Mouse (Mus musculus) forebrain, embryonic 14.5 days (tissue): ENCODE measurements around the gene Crabp1. TPM values are rescaled to one million over a fixed set of nuclear protein-coding genes. Genes with fewer than 3 reads are reported as not detected.

Experiments
- ATAC-seq: fragments of 200-750 bp; cut with Nextera tagmentation; 2 replicates; pipeline ENCODE4 v1.8.0; 2017; ENCODE audit warnings: mild to moderate bottlenecking, moderate library complexity
- DNase-seq: peaks from one replicate; pipeline ENCODE4 v3.0.0-alpha.2; 2015; ENCODE audit warnings: low spot score
- H3K27ac ChIP-seq: fragments of 300-500 bp; sonication (generic); 2 replicates; pipeline ENCODE4 v1.5.1; 2014; ENCODE audit warnings: low read depth, mild to moderate bottlenecking, control low read depth, low read length, moderate library complexity
- H3K27me3 ChIP-seq: fragments of 300-500 bp; sonication (generic); replicated peaks from 2 replicates; pipeline ENCODE4 v1.6.1; 2014; ENCODE audit warnings: low read length, control low read depth, mixed read lengths; ENCODE audit not compliant: control insufficient read depth, insufficient read depth
- H3K36me3 ChIP-seq: fragments of 300-500 bp; sonication (generic); 2 replicates; pipeline ENCODE4 v1.6.1; 2014; ENCODE audit warnings: low read length, control low read depth; ENCODE audit not compliant: control insufficient read depth, insufficient read depth
- H3K4me1 ChIP-seq: fragments of 300-500 bp; sonication (generic); 2 replicates; pipeline ENCODE4 v1.6.1; 2014; ENCODE audit warnings: antibody characterized with exemption, low read length, control low read depth; ENCODE audit not compliant: control insufficient read depth, insufficient read depth
- H3K4me2 ChIP-seq: fragments of 300-500 bp; sonication (generic); 2 replicates; pipeline ENCODE4 v1.6.1; 2014; ENCODE audit warnings: mild to moderate bottlenecking, control low read depth, low read length
- H3K4me3 ChIP-seq: fragments of 300-500 bp; sonication (generic); 2 replicates; pipeline ENCODE4 v1.5.1; 2014; ENCODE audit warnings: low read depth, low read length, control low read depth
- H3K9ac ChIP-seq: fragments of 300-500 bp; sonication (generic); 2 replicates; pipeline ENCODE4 v1.6.1; 2014; ENCODE audit warnings: mild to moderate bottlenecking, low read length, control low read depth, moderate library complexity
- H3K9me3 ChIP-seq: fragments of 300-500 bp; sonication (generic); replicated peaks from 2 replicates; pipeline ENCODE4 v1.6.1; 2016; ENCODE audit warnings: low read length, control low read depth, mixed read lengths; ENCODE audit not compliant: control insufficient read depth
- WGBS: fragments of 180-500 bp; shearing (Covaris S2); extraction: QIAGEN DNeasy Blood & Tissue Kit; methylation state at CpG from one replicate; pipeline ENCODE4 v1.1.7; 2014; 5-methylcytosine and 5-hydroxymethylcytosine counted together
- polyA plus RNA-seq: library from polyadenylated mRNA; unstranded; fragments of >200 nt; fragmentation: Nextera tagmentation; extraction: Ambion mirVana; gene quantifications from 2 replicates; pipeline ENCODE4 v1.2.1, GENCODE M21; 2014

The Crabp1 gene
- polyA plus RNA-seq, 1 experiment from 2014 or later, result 51.7 TPM

GRCm38 (mm10) chr9:54785215-54785614, 20.7 kb downstream of the Crabp1 start:
- Histone ChIP-seq H3K27ac (no peak overlapping the region), H3K4me3 (no peak overlapping the region), H3K4me1 (peaks cover 3% of the 10 kb centered on the region; the same call in 1 of the 2 replicates), H3K36me3 (no peaks in the 10 kb centered on the region), H3K4me2 (no peak overlapping the region), H3K9me3 (no peaks in the 10 kb centered on the region), H3K27me3 (no peaks in the 10 kb centered on the region), H3K9ac (no peak overlapping the region)
- 75% methylated on average over 3 of the region's 3 CpGs for WGBS
- ATAC-seq, result no peak
- DNase-seq, result no peak

- 100% methylated on average over 1 of the region's 1 CpGs for WGBS
- ATAC-seq (no peak), DNase-seq (no peak)
- Histone ChIP-seq H3K4me3 (no peak overlapping the region), H3K9me3 (no peaks in the 10 kb centered on the region), H3K36me3 (no peaks in the 10 kb centered on the region), H3K27ac (no peak overlapping the region), H3K9ac (no peak overlapping the region), H3K4me2 (no peak overlapping the region), H3K27me3 (no peaks in the 10 kb centered on the region), H3K4me1 (peaks cover 3% of the 10 kb centered on the region; the same call in 1 of the 2 replicates)
These were observed 21.5 kb downstream of the Crabp1 start for GRCm38 (mm10) chr9:54786083-54786482.

GRCm38 (mm10) chr9:54787760-54788159, 23.2 kb downstream of the Crabp1 start:
- no peak overlapping the region for H3K4me2 ChIP-seq
- WGBS, result 15% methylated on average over 8 of the region's 8 CpGs
- DNase-seq (peak; percentile 56), ATAC-seq (peak; percentile 74)
- no peaks in the 10 kb centered on the region for H3K9me3 ChIP-seq
- H3K4me3 ChIP-seq, result no peak overlapping the region
- no peaks in the 10 kb centered on the region for H3K27me3 ChIP-seq
- no peak overlapping the region for H3K9ac ChIP-seq
- H3K4me1 ChIP-seq, result peaks cover 3% of the 10 kb centered on the region; the same call in 1 of the 2 replicates
- H3K36me3 ChIP-seq, result no peaks in the 10 kb centered on the region
- no peak overlapping the region for H3K27ac ChIP-seq

- H3K27me3 ChIP-seq, result no peaks in the 10 kb centered on the region
- ATAC-seq (no peak), DNase-seq (peak; percentile 53)
- no peak overlapping the region for H3K27ac ChIP-seq
- H3K4me2 ChIP-seq, result no peak overlapping the region
- peaks cover 3% of the 10 kb centered on the region; the same call in 1 of the 2 replicates for H3K4me1 ChIP-seq
- no peak overlapping the region for H3K9ac ChIP-seq
- H3K9me3 ChIP-seq, result no peaks in the 10 kb centered on the region
- no peak overlapping the region for H3K4me3 ChIP-seq
- WGBS, result 41% methylated on average over 5 of the region's 5 CpGs
- H3K36me3 ChIP-seq, result no peaks in the 10 kb centered on the region
These were observed 25.7 kb downstream of the Crabp1 start for GRCm38 (mm10) chr9:54790271-54790670.

GRCm38 (mm10) chr9:54801460-54801961, 37.0 kb downstream of the Crabp1 start:
- no peaks in the 10 kb centered on the region for H3K27me3 ChIP-seq
- no peaks in the 10 kb centered on the region for H3K36me3 ChIP-seq
- DNase-seq (peak; percentile 5), ATAC-seq (no peak)
- H3K9me3 ChIP-seq, result no peaks in the 10 kb centered on the region
- H3K4me3 ChIP-seq, result no peak overlapping the region
- no peak overlapping the region for H3K9ac ChIP-seq
- WGBS, result 36% methylated on average over 10 of the region's 10 CpGs
- no peak overlapping the region for H3K4me2 ChIP-seq
- H3K27ac ChIP-seq, result no peak overlapping the region
- H3K4me1 ChIP-seq, result no peaks in the 10 kb centered on the region

- H3K9ac ChIP-seq, result no peak overlapping the region
- ATAC-seq (no peak), DNase-seq (no peak)
- H3K36me3 ChIP-seq, result no peaks in the 10 kb centered on the region
- WGBS, result 65% methylated on average over 6 of the region's 6 CpGs
- H3K27ac ChIP-seq, result no peak overlapping the region
- H3K4me2 ChIP-seq, result no peak overlapping the region
- no peaks in the 10 kb centered on the region for H3K27me3 ChIP-seq
- H3K4me1 ChIP-seq, result no peaks in the 10 kb centered on the region
- no peaks in the 10 kb centered on the region for H3K9me3 ChIP-seq
- H3K4me3 ChIP-seq, result no peak overlapping the region
These were observed 38.5 kb downstream of the Crabp1 start for GRCm38 (mm10) chr9:54802749-54803679.

GRCm38 (mm10) chr9:54804351-54804750, 39.8 kb downstream of the Crabp1 start:
- no peak for DNase-seq
- ATAC-seq, result no peak
- Histone ChIP-seq H3K4me3 (no peak overlapping the region), H3K4me2 (no peak overlapping the region), H3K36me3 (no peaks in the 10 kb centered on the region), H3K4me1 (no peaks in the 10 kb centered on the region), H3K9ac (no peak overlapping the region), H3K27ac (no peak overlapping the region), H3K9me3 (no peaks in the 10 kb centered on the region), H3K27me3 (no peaks in the 10 kb centered on the region)
- 91% methylated on average over 5 of the region's 5 CpGs for WGBS

GRCm38 (mm10) chr9:54807761-54808160, 43.2 kb downstream of the Crabp1 start:
- Histone ChIP-seq H3K9ac (no peak overlapping the region), H3K36me3 (no peaks in the 10 kb centered on the region), H3K4me3 (no peak overlapping the region), H3K27ac (no peak overlapping the region), H3K9me3 (no peaks in the 10 kb centered on the region), H3K4me2 (no peak overlapping the region), H3K4me1 (no peaks in the 10 kb centered on the region), H3K27me3 (no peaks in the 10 kb centered on the region)
- DNase-seq (no peak), ATAC-seq (no peak)
- WGBS, result 72% methylated on average over 4 of the region's 4 CpGs

GRCm38 (mm10) chr9:54809953-54810352, 45.4 kb downstream of the Crabp1 start:
- Histone ChIP-seq H3K27me3 (no peaks in the 10 kb centered on the region), H3K4me3 (no peak overlapping the region), H3K4me1 (no peaks in the 10 kb centered on the region), H3K4me2 (no peak overlapping the region), H3K36me3 (no peaks in the 10 kb centered on the region), H3K9ac (no peak overlapping the region), H3K9me3 (no peaks in the 10 kb centered on the region), H3K27ac (no peak overlapping the region)
- no peak for ATAC-seq
- no peak for DNase-seq
- 39% methylated on average over 4 of the region's 4 CpGs for WGBS
